Mouse (Mus musculus): ENCODE measurements around the gene Unc45a. TPM values are rescaled to one million over a fixed set of nuclear protein-coding genes. Genes with fewer than 3 reads are reported as not detected.

The Unc45a gene
- polyA plus RNA-seq, 1 experiment from 2014 or later, result 62.0 TPM

DNA sequence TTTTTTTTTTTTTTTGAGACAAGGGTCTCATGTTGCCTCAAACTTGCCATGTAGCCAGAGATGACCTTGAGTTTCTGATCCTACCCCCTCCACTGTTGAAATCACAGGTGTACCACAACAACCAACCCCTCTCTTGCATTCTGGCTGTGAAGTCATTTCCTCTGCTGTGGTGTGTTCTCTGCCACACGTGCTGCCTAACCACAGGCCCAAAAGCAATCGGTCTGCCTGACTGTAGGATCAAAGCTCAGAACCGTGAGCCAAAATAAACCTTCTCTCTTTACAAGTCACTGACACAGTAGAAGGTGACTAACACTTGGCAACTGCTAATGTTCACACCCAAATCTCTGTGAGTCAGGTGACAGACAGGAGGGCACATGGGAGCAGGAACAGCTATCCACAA, 19.6 kb upstream of the Unc45a start:
- H3K36me3 ChIP-seq (replicated peaks), result peaks cover 57% of the 10 kb centered on the region
- no peaks in the 10 kb centered on the region for H3K4me1 ChIP-seq
- H3K27ac ChIP-seq, result no peak overlapping the region
- no peak overlapping the region for H3K9ac ChIP-seq
- no peak overlapping the region for H3K4me3 ChIP-seq
- 76% methylated on average over 3 of the region's 3 CpGs for WGBS
- ATAC-seq (replicated peaks), result no peak
- no peaks in the 10 kb centered on the region for H3K9me3 ChIP-seq
- H3K27me3 ChIP-seq (replicated peaks), result no peaks in the 10 kb centered on the region
- no peak overlapping the region for H3K4me2 ChIP-seq

DNA sequence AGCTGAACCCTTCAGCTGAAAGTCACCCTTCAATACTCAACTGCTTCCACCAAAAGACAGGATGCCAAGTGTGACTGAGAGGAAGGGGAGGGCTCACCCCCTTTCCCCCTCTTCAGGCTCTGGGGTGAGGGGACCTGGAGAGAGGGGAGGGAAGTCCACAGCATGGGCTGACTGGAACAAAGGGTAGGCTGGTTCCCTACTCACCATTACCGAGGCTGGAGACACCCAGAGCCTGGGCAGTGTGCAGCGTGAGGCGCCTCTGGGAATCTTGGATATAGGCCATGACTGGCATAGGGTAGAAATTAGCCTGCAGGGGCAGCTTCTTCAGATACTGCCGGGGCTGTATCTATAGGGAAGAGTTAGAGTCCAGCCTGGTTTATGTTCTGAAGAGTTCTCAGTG, 17.2 kb upstream of the Unc45a start:
- no peak overlapping the region for H3K9ac ChIP-seq
- H3K4me1 ChIP-seq, result no peaks in the 10 kb centered on the region
- WGBS, result 65% methylated on average over 4 of the region's 4 CpGs
- H3K27me3 ChIP-seq (replicated peaks), result no peaks in the 10 kb centered on the region
- ATAC-seq (replicated peaks), result no peak
- H3K27ac ChIP-seq, result no peak overlapping the region
- H3K9me3 ChIP-seq, result no peaks in the 10 kb centered on the region
- H3K36me3 ChIP-seq (replicated peaks), result peaks cover 44% of the 10 kb centered on the region
- H3K4me2 ChIP-seq, result no peak overlapping the region
- H3K4me3 ChIP-seq, result no peak overlapping the region

DNA sequence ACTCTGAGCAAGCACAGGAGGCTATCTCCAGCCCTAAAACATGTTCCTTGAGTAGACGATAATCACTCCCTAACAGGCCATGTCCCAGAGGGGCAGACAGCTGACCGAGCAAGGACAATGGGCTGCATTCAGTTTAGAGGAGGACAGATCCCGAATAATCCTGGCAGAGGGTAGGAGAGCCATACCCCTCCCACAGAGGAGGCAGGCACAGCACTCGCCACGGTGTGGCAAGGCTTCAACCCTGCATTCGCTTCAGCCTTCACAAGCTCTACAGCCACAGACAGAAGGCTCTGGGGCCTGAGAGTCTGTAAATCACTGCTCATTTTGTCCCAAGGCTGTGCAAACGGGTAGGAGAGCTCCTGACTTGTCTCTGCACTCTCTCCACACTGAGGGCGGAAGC, 16.4 kb upstream of the Unc45a start:
- Histone ChIP-seq H3K4me3 (no peak overlapping the region), H3K27me3 (replicated peaks) (no peaks in the 10 kb centered on the region), H3K4me2 (no peak overlapping the region), H3K9ac (no peak overlapping the region), H3K4me1 (no peaks in the 10 kb centered on the region), H3K9me3 (no peaks in the 10 kb centered on the region), H3K27ac (no peak overlapping the region), H3K36me3 (replicated peaks) (peaks cover 48% of the 10 kb centered on the region)
- WGBS, result 18% methylated on average over 8 of the region's 8 CpGs
- ATAC-seq (replicated peaks), result no peak

DNA sequence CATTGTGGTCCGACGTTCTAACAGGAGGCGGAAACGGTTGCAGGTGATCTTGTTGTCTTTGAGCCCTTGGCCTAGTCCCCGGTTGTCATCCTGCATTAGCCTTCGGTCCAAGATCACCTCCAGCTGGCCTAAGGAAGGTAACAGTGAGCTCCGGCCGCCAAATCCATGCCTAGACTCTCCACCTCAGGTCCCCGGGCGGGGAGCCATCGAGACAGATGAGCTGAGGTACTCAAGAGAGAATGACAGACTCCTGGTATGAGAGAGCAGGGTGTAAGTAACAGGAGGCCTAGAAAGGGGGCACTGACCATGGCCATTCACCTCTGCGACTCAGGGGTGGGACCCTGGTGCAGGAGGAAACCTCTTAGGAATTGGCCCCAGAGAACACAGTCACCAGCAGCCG, 15.5 kb upstream of the Unc45a start:
- H3K4me1 ChIP-seq, result no peaks in the 10 kb centered on the region
- 85% methylated on average over 13 of the region's 13 CpGs for WGBS
- no peaks in the 10 kb centered on the region for H3K27me3 ChIP-seq (replicated peaks)
- H3K27ac ChIP-seq, result no peak overlapping the region
- H3K36me3 ChIP-seq (replicated peaks), result peaks cover 43% of the 10 kb centered on the region
- H3K9ac ChIP-seq, result no peak overlapping the region
- no peak overlapping the region for H3K4me2 ChIP-seq
- no peak for ATAC-seq (replicated peaks)
- H3K9me3 ChIP-seq, result no peaks in the 10 kb centered on the region
- H3K4me3 ChIP-seq, result no peak overlapping the region

DNA sequence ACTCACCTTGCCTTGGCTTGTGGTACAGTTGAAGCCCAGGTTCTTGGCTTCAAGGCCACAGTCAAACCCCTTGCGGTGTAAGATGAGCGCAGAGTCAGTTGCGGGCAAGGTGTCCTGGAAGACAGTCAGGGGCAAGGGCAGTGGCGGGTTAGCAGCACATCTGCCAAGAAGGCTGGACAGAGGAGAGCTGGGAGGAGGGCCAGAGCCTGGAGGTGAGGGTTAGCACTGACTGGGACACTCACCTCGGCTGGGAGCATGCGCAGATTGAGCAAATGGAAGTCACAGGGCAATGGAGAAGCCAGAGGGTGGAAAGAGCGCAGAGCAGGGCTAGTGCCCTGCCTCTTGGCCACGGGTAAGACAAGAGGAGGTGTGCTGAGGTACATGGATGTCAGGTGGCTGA, 12.1 kb upstream of the Unc45a start:
- H3K4me2 ChIP-seq, result no peak overlapping the region
- H3K9me3 ChIP-seq, result no peaks in the 10 kb centered on the region
- peaks cover 35% of the 10 kb centered on the region for H3K36me3 ChIP-seq (replicated peaks)
- no peaks in the 10 kb centered on the region for H3K4me1 ChIP-seq
- ATAC-seq (replicated peaks), result no peak
- no peak overlapping the region for H3K27ac ChIP-seq
- no peaks in the 10 kb centered on the region for H3K27me3 ChIP-seq (replicated peaks)
- H3K9ac ChIP-seq, result no peak overlapping the region
- 94% methylated on average over 8 of the region's 8 CpGs for WGBS
- H3K4me3 ChIP-seq, result no peak overlapping the region

DNA sequence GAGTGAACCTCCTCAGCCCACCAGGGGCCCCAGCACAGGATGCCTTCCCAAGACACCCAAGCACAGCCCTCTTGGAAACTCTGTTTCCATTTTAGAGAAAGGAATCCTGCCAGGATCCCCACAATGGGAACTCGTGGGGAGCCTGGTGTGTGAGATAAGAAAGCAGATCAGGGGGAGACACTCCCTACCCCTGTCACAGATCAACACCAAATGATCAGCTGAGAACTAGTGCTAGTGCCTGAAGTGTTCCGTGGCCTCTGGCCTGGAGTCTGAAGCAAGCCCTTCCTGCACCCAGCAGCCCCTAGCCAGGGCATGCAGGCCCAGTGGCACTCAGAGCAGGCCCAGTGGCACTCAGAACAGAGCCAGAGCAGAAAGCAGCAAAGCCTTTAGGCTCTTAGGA, 10.0 kb upstream of the Unc45a start:
- Histone ChIP-seq H3K36me3 (replicated peaks) (peaks cover 27% of the 10 kb centered on the region), H3K27ac (no peak overlapping the region), H3K4me2 (no peak overlapping the region), H3K4me1 (no peaks in the 10 kb centered on the region), H3K9ac (no peak overlapping the region), H3K4me3 (no peak overlapping the region), H3K9me3 (no peaks in the 10 kb centered on the region), H3K27me3 (replicated peaks) (no peaks in the 10 kb centered on the region)
- no peak for ATAC-seq (replicated peaks)
- WGBS, result 82% methylated on average over 2 of the region's 2 CpGs

DNA sequence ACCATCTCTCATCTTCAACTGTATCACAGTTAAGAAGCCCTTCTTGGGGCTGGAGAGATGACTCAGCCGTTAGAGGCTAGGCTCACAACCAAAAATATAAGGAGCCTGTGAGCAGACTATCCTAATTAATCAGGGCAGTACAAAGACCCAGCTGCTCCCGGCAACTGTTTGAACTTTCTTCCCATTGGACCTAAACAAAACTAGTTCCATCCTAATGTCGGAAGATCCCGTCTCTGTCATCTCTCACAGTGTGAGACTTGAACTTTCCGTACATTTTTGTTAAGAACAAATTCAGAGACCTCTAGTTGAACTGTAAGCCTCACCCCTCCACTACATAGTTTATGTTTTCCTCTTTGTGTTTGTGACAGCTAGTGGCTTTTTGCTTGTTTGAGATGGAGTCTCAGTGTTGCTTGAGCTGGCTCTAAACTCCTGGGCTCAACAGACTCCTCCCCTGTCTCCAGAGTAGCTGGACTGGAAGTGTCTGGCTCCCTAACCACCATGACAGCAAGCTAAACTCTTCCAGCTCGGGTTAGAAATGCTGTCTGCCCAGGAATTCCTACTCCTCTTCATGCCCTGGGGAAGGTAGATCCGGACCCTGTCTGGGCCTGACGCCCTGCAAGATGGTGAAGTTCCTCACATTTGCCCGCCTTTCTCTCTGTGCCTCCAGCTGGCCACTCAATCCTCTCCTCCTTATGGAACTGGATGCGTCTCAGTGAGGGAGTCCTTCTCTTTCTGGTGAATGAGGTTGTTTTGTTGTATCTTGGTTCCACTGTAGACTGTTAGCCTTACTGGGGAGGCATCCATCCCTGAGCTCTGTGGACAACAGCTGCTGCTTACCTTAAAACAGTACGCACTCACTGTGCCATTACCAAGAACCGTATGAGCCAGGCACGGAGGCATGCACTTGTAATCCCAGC, 7.1 kb upstream of the Unc45a start:
- no peak overlapping the region for H3K4me3 ChIP-seq
- no peak overlapping the region for H3K4me2 ChIP-seq
- 73% methylated on average over 13 of the region's 13 CpGs for WGBS
- H3K9ac ChIP-seq, result no peak overlapping the region
- H3K9me3 ChIP-seq, result no peaks in the 10 kb centered on the region
- 0 out of 2 replicates have a peak overlapping the region, but pooled peaks have one; percentile 25 for H3K27ac ChIP-seq
- H3K27me3 ChIP-seq (replicated peaks), result no peaks in the 10 kb centered on the region
- H3K36me3 ChIP-seq (replicated peaks), result peaks cover 22% of the 10 kb centered on the region
- no peak for ATAC-seq (replicated peaks)
- H3K4me1 ChIP-seq, result peaks cover 7% of the 10 kb centered on the region

DNA sequence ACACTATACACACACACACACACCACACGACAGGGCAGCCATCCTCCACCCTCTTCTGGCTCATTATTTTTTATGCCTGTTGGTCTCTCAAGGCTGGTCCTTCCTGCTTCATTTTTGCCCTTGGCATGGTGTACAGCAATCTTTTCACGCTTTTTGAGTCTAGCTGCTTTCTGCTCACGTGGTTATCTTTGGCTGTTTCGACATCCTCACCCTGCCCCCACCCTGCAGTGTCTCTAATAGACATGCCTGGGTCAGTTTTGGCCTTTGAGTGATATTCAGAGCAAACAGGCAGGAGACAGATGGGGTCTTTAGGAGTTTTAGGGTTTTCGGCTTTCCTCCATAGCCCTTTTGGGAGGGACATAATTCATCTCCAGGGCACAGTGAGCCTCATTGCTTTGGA, 6.0 kb upstream of the Unc45a start:
- WGBS, result 93% methylated on average over 5 of the region's 5 CpGs
- H3K4me1 ChIP-seq, result peaks cover 17% of the 10 kb centered on the region
- no peak overlapping the region for H3K4me3 ChIP-seq
- no peak for ATAC-seq (replicated peaks)
- H3K9ac ChIP-seq, result no peak overlapping the region
- H3K9me3 ChIP-seq, result no peaks in the 10 kb centered on the region
- no peak overlapping the region for H3K27ac ChIP-seq
- H3K4me2 ChIP-seq, result no peak overlapping the region
- H3K36me3 ChIP-seq (replicated peaks), result peaks cover 13% of the 10 kb centered on the region
- H3K27me3 ChIP-seq (replicated peaks), result no peaks in the 10 kb centered on the region

DNA sequence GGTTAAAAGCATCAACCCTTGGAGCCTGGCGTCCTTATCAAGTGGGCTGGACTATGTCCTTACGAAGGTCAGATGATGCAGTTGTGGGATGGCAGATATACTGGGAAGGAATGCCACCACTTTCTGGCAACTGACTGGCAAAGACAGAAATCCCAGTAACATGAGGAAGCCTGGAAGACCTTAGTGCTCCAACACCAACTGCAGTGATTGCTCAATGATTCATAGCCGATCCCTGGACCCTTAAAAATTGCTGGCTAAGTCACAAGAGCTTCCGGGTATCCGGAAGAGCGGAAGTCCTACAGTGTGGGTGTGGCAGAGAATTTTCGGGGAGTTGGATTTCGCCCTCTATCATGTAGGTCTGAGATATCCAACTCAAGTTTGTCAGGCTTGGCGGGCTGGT, 5.4 kb upstream of the Unc45a start:
- H3K27ac ChIP-seq, result no peak overlapping the region
- no peaks in the 10 kb centered on the region for H3K9me3 ChIP-seq
- H3K9ac ChIP-seq, result no peak overlapping the region
- no peak overlapping the region for H3K4me2 ChIP-seq
- 97% methylated on average over 9 of the region's 9 CpGs for WGBS
- H3K27me3 ChIP-seq (replicated peaks), result no peaks in the 10 kb centered on the region
- H3K4me1 ChIP-seq, result peaks cover 23% of the 10 kb centered on the region
- no peak overlapping the region for H3K4me3 ChIP-seq
- peaks cover 13% of the 10 kb centered on the region for H3K36me3 ChIP-seq (replicated peaks)
- ATAC-seq (replicated peaks), result no peak

DNA sequence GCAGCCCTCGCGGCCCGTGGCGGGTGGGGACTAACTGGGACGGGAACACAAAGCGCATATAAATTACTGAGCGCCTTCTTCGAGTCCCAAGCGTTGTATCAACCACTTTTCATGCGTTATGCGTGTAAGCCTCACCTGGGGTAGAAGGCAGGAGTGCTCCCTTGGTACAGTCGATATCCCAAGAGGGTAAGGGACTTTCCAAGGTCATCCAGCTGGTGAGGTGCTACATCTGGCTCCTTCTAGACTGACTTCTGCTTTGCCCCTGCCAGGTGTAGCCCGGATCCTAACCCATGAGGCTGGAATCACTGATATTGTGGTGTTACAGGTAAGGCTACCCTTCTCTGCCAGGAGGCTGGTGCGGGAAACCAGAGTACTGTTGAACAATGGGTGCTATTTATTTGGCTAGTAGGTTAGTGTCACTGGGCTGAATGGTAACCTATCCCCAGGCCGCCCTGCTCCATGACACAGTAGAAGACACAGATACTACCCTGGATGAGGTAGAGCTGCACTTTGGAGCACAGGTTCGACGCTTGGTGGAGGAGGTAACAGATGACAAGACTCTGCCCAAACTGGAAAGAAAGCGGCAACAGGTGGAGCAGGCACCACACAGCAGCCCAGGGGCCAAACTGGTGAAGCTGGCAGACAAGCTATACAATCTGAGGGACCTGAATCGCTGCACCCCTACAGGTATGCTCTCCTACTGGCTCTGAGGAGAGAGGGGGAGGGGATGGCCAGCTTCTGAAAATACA, 2.6 kb upstream of the Unc45a start:
- Histone ChIP-seq H3K4me3 (peak overlapping the region; percentile 55), H3K4me2 (peak overlapping the region; percentile 60), H3K4me1 (peaks cover 40% of the 10 kb centered on the region), H3K9me3 (no peaks in the 10 kb centered on the region), H3K36me3 (replicated peaks) (no peaks in the 10 kb centered on the region), H3K27ac (peak overlapping the region; percentile 82), H3K27me3 (replicated peaks) (no peaks in the 10 kb centered on the region), H3K9ac (peak overlapping the region; percentile 71)
- WGBS, result 25% methylated on average over 19 of the region's 19 CpGs
- peak; percentile 12 for ATAC-seq (replicated peaks)

DNA sequence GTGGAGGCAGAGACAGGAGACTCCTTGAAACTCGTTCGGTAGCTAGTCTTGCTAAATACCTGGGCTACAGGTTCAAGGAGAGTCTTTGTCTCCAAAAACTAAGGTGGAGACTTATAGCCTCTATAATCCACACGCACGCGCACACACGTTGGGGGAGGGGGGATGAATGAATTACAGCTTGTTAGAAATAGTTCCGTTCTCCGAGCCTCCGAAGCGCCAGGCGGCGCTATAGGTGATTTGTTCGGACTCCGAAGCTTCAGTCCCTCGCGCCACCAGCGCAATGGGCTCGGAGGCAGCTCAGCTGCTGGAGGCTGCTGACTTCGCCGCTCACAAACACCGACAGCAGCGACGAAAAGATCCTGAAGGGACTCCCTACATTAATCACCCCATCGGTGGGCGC, 2.1 kb upstream of the Unc45a start, which contains the start of gene Hddc3:
Hddc3 (plus strand) TSS at position 247 of the 400 bp plus-strand sequence.
- no peaks in the 10 kb centered on the region for H3K27me3 ChIP-seq (replicated peaks)
- peak within 1 kb of the TSS; percentile 55 for H3K4me3 ChIP-seq

DNA sequence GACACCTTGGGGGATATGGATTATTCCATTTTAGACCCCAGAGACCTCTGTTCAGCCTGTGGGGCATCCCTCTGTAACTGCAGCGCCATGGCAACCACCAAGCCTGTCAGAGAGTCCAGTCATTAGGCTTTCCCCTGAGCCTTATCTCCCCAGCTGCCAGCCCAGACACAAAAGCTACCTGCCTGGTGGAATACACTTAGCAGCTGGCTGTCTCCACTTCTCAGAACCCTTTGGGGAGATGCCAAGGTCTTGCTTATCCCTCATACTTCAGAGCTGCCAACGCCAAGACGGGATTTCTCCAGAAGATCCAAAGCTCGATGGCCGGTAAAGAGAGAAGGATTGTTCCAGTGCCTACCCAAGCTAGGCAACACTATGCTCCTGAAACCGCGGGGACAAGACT, 988 bp upstream of the Unc45a start:
- no peak overlapping the region for H3K4me2 ChIP-seq
- H3K36me3 ChIP-seq (replicated peaks), result peaks cover 6% of the 10 kb centered on the region
- H3K27ac ChIP-seq, result 0 out of 2 replicates have a peak overlapping the region, but pooled peaks have one; percentile 10
- H3K27me3 ChIP-seq (replicated peaks), result no peaks in the 10 kb centered on the region
- H3K9me3 ChIP-seq, result no peaks in the 10 kb centered on the region
- 57% methylated on average over 7 of the region's 7 CpGs for WGBS
- H3K4me1 ChIP-seq, result peaks cover 55% of the 10 kb centered on the region
- no peak overlapping the region for H3K9ac ChIP-seq
- ATAC-seq (replicated peaks), result no peak
- no peak overlapping the region for H3K4me3 ChIP-seq

More for the DNA sequence above, 2.1 kb upstream of the Unc45a start, which contains the start of gene Hddc3:
- peak within 1 kb of the TSS; percentile 82 for H3K27ac ChIP-seq
- H3K36me3 ChIP-seq (replicated peaks), result no peaks in the 10 kb centered on the region
- WGBS, result 1% methylated on average over 25 of the region's 25 CpGs
- peaks cover 46% of the 10 kb centered on the region for H3K4me1 ChIP-seq
- peak within 1 kb of the TSS; percentile 60 for H3K4me2 ChIP-seq
- no peaks in the 10 kb centered on the region for H3K9me3 ChIP-seq
- peak; percentile 41 for ATAC-seq (replicated peaks)
- H3K9ac ChIP-seq, result peak within 1 kb of the TSS; percentile 71
